Mouse (Mus musculus) liver, embryonic 14.5 days (tissue): Measurements from ENCODE around the gene Pik3ap1.

Experiments used
- CTCF ChIP-seq: IDR thresholded peaks from 2 replicates; pipeline ENCODE4 v1.5.1; 2016; ENCODE audit warnings: antibody characterized with exemption, low read depth, control low read depth
- EP300 ChIP-seq: IDR thresholded peaks from 2 replicates; pipeline ENCODE4 v1.6.1; 2016; ENCODE audit warnings: antibody characterized with exemption, low read depth

GRCm38 (mm10) chr19:41381581-41382239 lies 3.2 kb downstream of the Pik3ap1 start:
- TF ChIP-seq CTCF (no peak), EP300 (no peak)
